Mouse (Mus musculus) v-Abl transformed pro-B cells (cell line): ENCODE measurements around the gene Gm20388.
"Not testable (repeated sequence)": the region's sequence is repeated elsewhere in the genome, so short reads cannot be mapped to it uniquely, and the experiment has no call there.

ENCODE experiments used
- in situ Hi-C, 2 experiments: fragments of 400-800 bp; cut with MboI; formaldehyde crosslinking; loops; one replicate each; pipeline ENCODE4 v1.15.1; 2025; ENCODE audit not compliant: unreplicated experiment in 2 of 2

Gene Gm20388

GRCm38 (mm10) chr8:123043941-123044340, 3133.3 kb downstream of the Gm20388 start:
- in situ Hi-C loops, result no loop called here

- in situ Hi-C loops, result not testable (repeated sequence)
Observed at GRCm38 (mm10) chr8:123044743-123045425, 3134.2 kb downstream of the Gm20388 start.

- in situ Hi-C loops, result no loop called here
Observed at GRCm38 (mm10) chr8:123046706-123047105, 3136.1 kb downstream of the Gm20388 start.

GRCm38 (mm10) chr8:123047827-123048226, 3137.2 kb downstream of the Gm20388 start:
- in situ Hi-C loops, result no loop called here

- in situ Hi-C loops, result no loop called here
Observed at GRCm38 (mm10) chr8:123048402-123048801, 3137.8 kb downstream of the Gm20388 start.

- in situ Hi-C loops, result no loop called here
Observed at GRCm38 (mm10) chr8:123051458-123051857, 3140.8 kb downstream of the Gm20388 start.

- in situ Hi-C loops, result no loop called here
Observed at GRCm38 (mm10) chr8:123062721-123063120, 3152.1 kb downstream of the Gm20388 start, which contains the start of gene Spg7. Spg7 (plus strand) TSS chr8:123062942.

GRCm38 (mm10) chr8:123064072-123064471, 3153.4 kb downstream of the Gm20388 start:
- in situ Hi-C loops, result no loop called here

GRCm38 (mm10) chr8:123064809-123065213, 3154.2 kb downstream of the Gm20388 start:
- in situ Hi-C loops, result loop anchor here (5.0 kb wide), 2 partner anchors 37 to 158 kb away; partner anchors contain the start of gene Rpl13 (in 1 of the 2)

GRCm38 (mm10) chr8:123065214-123066100, 3154.8 kb downstream of the Gm20388 start:
- in situ Hi-C loops, result loop anchor here (5.0 kb wide), 2 partner anchors 37 to 158 kb away; partner anchors contain the start of gene Rpl13 (in 1 of the 2)

GRCm38 (mm10) chr8:123066101-123066683, 3155.6 kb downstream of the Gm20388 start:
- in situ Hi-C loops, result loop anchor here (5.0 kb wide), 2 partner anchors 36 to 159 kb away; partner anchors contain the start of gene Rpl13 (in 1 of the 2)

- in situ Hi-C loops, result no loop called here
Observed at GRCm38 (mm10) chr8:123071176-123071575, 3160.5 kb downstream of the Gm20388 start.

- in situ Hi-C loops, result no loop called here
Observed at GRCm38 (mm10) chr8:123077213-123077612, 3166.6 kb downstream of the Gm20388 start.

GRCm38 (mm10) chr8:123082993-123083392, 3172.4 kb downstream of the Gm20388 start:
- in situ Hi-C loops, result no loop called here

GRCm38 (mm10) chr8:123083610-123084009, 3173.0 kb downstream of the Gm20388 start:
- in situ Hi-C loops, result no loop called here

- in situ Hi-C loops, result no loop called here
Observed at GRCm38 (mm10) chr8:123087289-123087688, 3176.6 kb downstream of the Gm20388 start.

GRCm38 (mm10) chr8:123097216-123097615, 3186.6 kb downstream of the Gm20388 start:
- in situ Hi-C loops, result no loop called here

- in situ Hi-C loops, result no loop called here
Observed at GRCm38 (mm10) chr8:123097786-123098584, 3187.3 kb downstream of the Gm20388 start.

GRCm38 (mm10) chr8:123100288-123100687, 3189.6 kb downstream of the Gm20388 start:
- in situ Hi-C loops, result loop anchor here (5.0 to 10.0 kb wide), 3 partner anchors 33 to 195 kb away; no protein-coding TSS in a partner anchor

GRCm38 (mm10) chr8:123101244-123101643, 3190.6 kb downstream of the Gm20388 start:
- in situ Hi-C loops, result loop anchor here (5.0 to 10.0 kb wide), 3 partner anchors 34 to 196 kb away; no protein-coding TSS in a partner anchor
